Mouse (Mus musculus) lung, adult 2 months (tissue): ENCODE data around the gene Ccdc71l. TPM values are rescaled to one million over a fixed set of nuclear protein-coding genes. Genes with fewer than 3 reads are reported as not detected.

Source experiments
- DNase-seq: peaks from one replicate; pipeline ENCODE4 v3.0.0; 2022
- H3K4me1 ChIP-seq: fragments of 200-500 bp; 2 replicates; pipeline ENCODE4 v1.6.1; 2011; ENCODE audit warnings: low read length; ENCODE audit not compliant: control insufficient read depth, insufficient read depth
- H3K4me3 ChIP-seq: fragments of 200-500 bp; replicated peaks from 2 replicates; pipeline ENCODE3; 2011; ENCODE audit warnings: low read depth, mild to moderate bottlenecking, control low read depth, low read length; ENCODE audit errors: extremely low read depth
- CTCF ChIP-seq: fragments of 200-500 bp; IDR thresholded peaks from 2 replicates; pipeline ENCODE4 v1.5.1; 2011; ENCODE audit warnings: mild to moderate bottlenecking, low read length, control low read depth; ENCODE audit not compliant: insufficient read depth
- POLR2A ChIP-seq: fragments of 200-500 bp; IDR thresholded peaks from 2 replicates; pipeline ENCODE4 v1.6.1; 2011; ENCODE audit warnings: low read depth, mild to moderate bottlenecking, control low read depth, low read length, borderline replicate concordance; ENCODE audit errors: extremely low read depth
- WGBS: fragments of 180-500 bp; shearing (Covaris S2); methylation state at CpG from one replicate; pipeline ENCODE4 v1.1.7; 2018; 5-methylcytosine and 5-hydroxymethylcytosine counted together
- polyA plus RNA-seq: library from polyadenylated mRNA; depleted of rRNA; stranded (reverse); fragments of >200 nt; gene quantifications from 2 replicates; pipeline ENCODE4 v1.2.3, GENCODE M21; 2012; rRNA removed

Gene Ccdc71l
- polyA plus RNA-seq, 1 experiment = 11.9 TPM

GRCm38 (mm10) chr12:32381011-32381410, 2.5 kb downstream of the Ccdc71l start:
- no peak for TF ChIP-seq CTCF
- no peak for TF ChIP-seq POLR2A
- no peak for DNase-seq
- 68% methylated on average over 2 of the region's 2 CpGs for WGBS
- Histone ChIP-seq H3K4me1 (peaks cover 6% of the 10 kb centered on the region), H3K4me3 (peak overlapping the region; percentile 34)

GRCm38 (mm10) chr12:32419537-32419936, 41.0 kb downstream of the Ccdc71l start:
- H3K4me1 ChIP-seq = no peaks in the 10 kb centered on the region
- no peak overlapping the region for H3K4me3 ChIP-seq
- no peak for DNase-seq
- no peak for TF ChIP-seq CTCF
- no peak for TF ChIP-seq POLR2A
- 68% methylated on average over 1 of the region's 1 CpGs for WGBS

- TF ChIP-seq CTCF = no peak
- TF ChIP-seq POLR2A = no peak
- DNase-seq = no peak
- no peak overlapping the region for H3K4me3 ChIP-seq
Measured at GRCm38 (mm10) chr12:32427832-32428231, 49.3 kb downstream of the Ccdc71l start.

DNA sequence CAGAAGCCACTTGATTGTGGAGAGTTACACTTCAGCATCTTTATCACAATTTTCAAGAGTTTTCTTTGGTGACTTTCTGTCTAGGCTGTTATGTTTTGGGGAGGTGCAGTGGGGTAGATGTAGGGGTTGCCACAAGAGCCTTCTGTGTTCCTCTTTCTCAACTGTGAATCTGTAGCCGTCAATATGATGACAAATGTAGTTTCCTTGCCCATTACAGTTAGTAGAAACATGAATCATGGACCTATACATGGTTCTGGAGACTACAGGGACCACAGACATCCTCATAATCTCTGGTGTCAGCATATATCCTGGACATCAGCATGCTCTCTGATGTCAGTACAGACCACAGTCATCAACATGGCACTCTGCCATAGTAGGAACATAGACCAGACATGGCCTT, 52.5 kb downstream of the Ccdc71l start:
- H3K4me1 ChIP-seq = no peaks in the 10 kb centered on the region
- no peak for DNase-seq
- TF ChIP-seq POLR2A = no peak
- TF ChIP-seq CTCF = no peak
- WGBS = 55% methylated on average over 1 of the region's 1 CpGs
- H3K4me3 ChIP-seq = no peak overlapping the region

More at GRCm38 (mm10) chr12:32427832-32428231, 49.3 kb downstream of the Ccdc71l start:
- no peaks in the 10 kb centered on the region for H3K4me1 ChIP-seq

Other genes starting within 250 kb of the Ccdc71l start
- 3.2 and 4.9 TPM in 2 replicates for gene Pik3cg, start 170.0 kb upstream of the Ccdc71l start, polyA plus RNA-seq